Mouse (Mus musculus): ENCODE results near the gene Msantd2.

The Msantd2 gene

GRCm38 (mm10) chr9:37488611-37489396 is at the start of gene Msantd2:
TSS of gene Msantd2 (plus strand) at chr9:37489319.
- DNase-seq: peak; percentile 82

DNA sequence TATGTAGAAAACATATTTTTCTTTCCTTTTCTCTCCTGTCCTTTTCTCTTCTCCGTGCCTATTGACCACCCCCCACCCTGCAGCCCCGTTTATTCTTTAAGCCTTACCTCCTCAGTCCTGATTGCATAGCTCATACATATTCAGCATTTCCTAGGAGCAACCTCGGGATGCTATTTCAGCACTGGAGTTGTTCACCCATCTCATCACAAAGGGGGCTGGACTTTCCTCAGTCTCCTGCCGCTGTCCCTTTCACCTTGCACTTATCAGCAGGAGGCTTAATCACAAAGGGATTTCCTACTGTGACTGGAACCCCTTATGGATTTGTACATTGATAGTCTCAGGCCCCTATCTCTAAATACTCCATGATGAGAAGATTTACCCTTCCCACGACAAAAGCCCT is 36.7 kb upstream of the Msantd2 start:
- no peak for DNase-seq

- no peak for DNase-seq
Observed at GRCm38 (mm10) chr9:37453328-37453727, 35.8 kb upstream of the Msantd2 start.

DNA sequence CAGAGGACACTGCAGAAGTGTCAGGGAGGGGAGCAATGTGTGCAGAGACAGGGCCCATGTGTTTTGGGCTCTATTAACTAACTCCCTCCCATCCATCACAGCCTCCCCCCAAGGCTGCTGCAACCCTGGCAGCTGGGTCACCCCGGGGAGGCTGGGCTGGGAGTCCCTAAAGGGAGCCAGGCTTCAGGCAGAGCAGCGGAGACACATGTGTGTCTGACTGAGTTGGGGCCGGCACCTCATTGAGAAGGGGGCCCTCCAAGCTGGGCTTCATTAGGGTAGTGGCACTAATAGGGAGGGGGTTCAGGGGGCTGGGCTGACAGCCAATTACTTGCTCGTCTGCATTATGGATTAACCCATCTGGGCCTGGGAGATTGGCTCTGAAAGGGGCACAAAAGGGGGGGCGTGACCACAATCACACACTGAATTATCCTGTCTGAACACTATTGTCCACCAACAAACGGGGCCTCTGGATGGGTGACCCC is 35.1 kb upstream of the Msantd2 start:
- DNase-seq: no peak

GRCm38 (mm10) chr9:37454991-37455390 is 34.1 kb upstream of the Msantd2 start:
- no peak for DNase-seq

DNA sequence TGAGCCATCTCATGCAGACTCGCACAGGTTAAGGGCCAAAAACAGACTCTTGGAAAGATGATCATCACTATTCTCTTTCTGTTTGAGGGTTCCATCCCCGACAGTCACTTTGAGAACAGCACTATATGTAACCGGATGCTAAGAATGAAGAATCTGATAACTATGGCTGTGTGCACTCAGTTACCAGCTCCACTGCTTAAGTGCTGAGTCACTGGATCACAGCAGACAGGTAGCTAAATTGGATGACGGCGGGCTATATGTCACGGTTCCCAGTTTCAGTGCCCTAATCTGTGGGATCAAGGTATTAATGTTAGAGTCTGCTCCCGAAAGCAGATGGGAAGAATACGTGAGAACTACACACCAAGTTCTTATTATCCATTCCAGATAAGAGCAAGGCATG is 33.3 kb upstream of the Msantd2 start:
- no peak for DNase-seq

DNA sequence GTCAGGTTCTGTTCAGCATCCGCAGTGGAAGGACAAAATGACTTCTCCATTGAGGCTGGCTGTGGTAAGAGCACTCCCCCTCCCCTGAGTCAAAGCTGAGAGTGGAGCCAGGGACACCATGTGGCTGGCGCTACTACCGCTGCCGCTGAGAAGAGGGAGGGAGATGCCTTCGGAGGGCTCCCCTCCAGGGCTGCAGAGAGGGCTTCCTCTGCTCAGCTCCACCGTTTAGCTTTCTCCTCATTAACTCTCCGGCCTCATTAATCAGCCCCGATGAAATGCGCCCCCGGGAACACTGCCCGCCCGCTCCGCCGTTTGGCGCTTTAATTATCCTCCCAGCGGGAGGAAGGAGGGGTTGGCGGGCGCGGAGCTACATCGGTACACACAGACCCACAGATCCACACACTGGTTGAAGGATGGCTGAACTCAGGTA is 32.6 kb upstream of the Msantd2 start:
- no peak for DNase-seq

DNA sequence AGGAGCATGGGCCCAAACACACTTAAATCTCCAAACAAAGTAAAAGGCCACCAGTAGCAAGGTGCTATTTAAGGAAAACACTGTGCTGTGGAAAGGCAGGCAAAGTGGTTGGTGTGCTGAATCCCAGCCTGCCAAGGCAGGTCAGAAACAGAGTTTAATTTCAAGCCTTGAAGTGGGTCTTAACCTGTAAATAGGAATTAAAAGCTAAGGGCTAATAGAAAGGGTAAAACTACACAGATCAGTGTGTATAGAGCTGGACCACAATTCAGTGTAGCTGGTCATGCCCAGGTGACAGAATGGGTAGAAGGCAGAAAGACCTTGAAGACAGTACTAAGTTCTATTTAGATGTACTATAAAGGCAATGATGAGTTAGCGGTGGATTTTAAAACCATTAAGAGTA is 32.0 kb upstream of the Msantd2 start:
- no peak for DNase-seq

- no peak for DNase-seq
Observed at GRCm38 (mm10) chr9:37459665-37460042, 29.5 kb upstream of the Msantd2 start.

DNA sequence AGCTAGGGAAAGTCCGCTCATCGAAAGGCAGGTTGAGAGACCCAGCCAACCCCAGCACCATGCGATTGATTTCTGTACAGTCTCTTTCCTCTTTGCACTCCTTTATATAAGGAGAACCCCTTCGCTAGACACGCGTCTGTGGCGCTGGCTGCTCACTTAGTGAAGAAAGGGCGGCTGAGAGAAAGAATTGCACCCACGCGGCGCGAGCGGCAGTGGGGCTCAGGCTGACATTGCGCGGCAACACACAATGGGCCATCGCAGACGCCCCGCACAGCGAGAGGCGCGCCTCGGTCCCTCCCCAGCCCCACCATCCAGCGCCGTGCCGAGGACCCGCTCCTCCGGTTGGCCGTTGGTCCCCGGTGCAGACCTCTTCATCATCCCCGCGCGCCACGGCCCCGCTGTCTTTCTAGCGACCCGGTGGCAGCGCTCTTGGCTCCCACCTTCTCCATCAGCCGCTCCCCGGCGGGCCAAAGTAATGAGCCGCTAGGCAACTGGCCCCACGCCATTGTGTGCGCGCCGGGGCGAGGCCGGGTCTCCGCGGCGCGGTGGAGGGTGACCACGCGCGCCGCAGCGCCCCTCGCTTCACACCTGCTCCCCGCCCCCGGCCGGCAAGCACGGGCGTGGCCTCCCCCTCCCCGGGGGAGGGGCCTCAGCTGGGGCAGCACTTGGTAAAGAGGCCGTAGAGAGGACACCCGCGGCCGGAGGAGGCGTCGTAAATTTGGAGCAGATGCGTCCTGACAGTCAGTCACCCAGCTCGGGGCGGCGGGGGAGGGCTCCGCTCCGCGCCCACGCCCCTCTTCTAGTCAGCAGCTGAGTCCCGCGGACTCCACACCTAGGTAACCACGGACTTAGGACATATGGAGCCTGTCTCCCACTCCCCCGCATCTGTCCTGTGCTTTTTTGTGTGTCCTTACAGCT is 28.8 kb upstream of the Msantd2 start:
- DNase-seq: peak; percentile 23

DNA sequence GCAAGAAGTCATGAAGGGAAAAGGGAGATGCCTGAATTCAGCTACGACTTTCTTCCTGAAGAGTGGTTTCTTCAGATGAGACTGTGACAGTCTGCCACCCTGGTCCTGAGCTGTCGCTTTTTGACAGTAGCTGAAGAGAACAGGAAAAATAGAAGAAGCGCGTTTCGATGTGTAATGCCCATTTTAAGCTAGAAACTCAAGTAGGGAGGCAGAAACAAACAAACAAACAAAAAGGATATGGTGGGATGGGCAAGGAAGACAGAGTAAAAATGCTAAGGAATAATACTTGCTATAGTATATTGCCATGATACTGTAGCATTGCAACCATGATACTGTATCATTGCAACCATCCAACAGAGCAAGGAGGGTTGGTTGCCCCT is 28.2 kb upstream of the Msantd2 start:
- DNase-seq: no peak

GRCm38 (mm10) chr9:37461571-37461970 is 27.5 kb upstream of the Msantd2 start:
- DNase-seq: no peak

- DNase-seq: peak; percentile 12
Observed at GRCm38 (mm10) chr9:37462764-37463163, 26.4 kb upstream of the Msantd2 start.

- no peak for DNase-seq
Observed at GRCm38 (mm10) chr9:37473611-37474125, 15.5 kb upstream of the Msantd2 start.

DNA sequence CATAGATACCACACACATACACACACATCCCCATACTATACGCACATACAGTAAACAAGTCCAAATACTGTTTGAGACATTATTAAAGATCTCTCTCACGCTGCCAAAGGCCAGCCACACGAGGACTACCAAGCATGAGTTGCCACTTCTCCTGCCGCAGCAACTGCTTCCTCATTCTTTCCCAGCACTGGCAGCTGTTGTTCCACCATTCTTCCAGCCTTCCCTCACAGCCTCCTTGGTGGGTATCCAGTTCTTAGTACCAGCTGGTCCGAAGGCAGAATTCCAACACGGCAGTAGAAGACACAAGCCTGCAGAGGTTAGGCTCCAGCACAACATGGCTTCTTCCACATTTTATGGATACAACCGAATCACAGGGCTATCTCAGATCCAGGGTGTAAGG is 14.2 kb upstream of the Msantd2 start:
- DNase-seq: no peak

GRCm38 (mm10) chr9:37485146-37485545 is 4.0 kb upstream of the Msantd2 start:
- no peak for DNase-seq

DNA sequence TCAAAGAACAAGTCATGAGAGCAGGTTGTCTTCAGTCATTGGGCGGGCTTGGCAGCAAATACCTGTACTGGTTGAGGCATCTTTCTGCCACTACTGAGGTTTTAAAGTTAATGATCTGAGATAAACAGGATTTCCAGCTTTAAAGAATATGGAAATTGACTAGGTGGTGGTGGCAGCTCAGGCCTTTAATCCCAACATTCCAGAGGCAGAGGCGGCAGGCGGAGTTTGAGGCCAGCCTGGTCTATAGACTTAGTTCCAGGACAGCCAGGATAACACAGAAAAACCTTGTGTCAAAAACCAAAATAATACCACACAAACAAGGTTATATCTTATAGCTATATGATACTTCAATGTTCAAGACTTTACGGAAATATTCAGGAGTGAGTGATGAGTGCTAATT is 1.1 kb upstream of the Msantd2 start:
- DNase-seq: no peak

GRCm38 (mm10) chr9:37489446-37490120 is 464 bp downstream of the Msantd2 start:
- DNase-seq: peak; percentile 24

- no peak for DNase-seq
Observed at GRCm38 (mm10) chr9:37495761-37496160, 6.6 kb downstream of the Msantd2 start.

- DNase-seq: no peak
Observed at GRCm38 (mm10) chr9:37496325-37496724, 7.2 kb downstream of the Msantd2 start.

GRCm38 (mm10) chr9:37500201-37500600 is 11.1 kb downstream of the Msantd2 start:
- DNase-seq: no peak

GRCm38 (mm10) chr9:37501170-37501569 is 12.1 kb downstream of the Msantd2 start:
- no peak for DNase-seq

- no peak for DNase-seq
Observed at GRCm38 (mm10) chr9:37504348-37504747, 15.2 kb downstream of the Msantd2 start.

Measured in kidney, adult 11 months (tissue).